Mouse (Mus musculus) telencephalon, adult 2 months (tissue): ENCODE data around the gene Sephs1.
"Not testable (repeated sequence)": the region's sequence is repeated elsewhere in the genome, so short reads cannot be mapped to it uniquely, and the experiment has no call there.

ENCODE experiments used
- DNase-seq: peaks from one replicate; pipeline ENCODE4 v3.0.0-alpha.2; 2011; ENCODE audit warnings: low read depth, low spot score

Gene Sephs1

DNA sequence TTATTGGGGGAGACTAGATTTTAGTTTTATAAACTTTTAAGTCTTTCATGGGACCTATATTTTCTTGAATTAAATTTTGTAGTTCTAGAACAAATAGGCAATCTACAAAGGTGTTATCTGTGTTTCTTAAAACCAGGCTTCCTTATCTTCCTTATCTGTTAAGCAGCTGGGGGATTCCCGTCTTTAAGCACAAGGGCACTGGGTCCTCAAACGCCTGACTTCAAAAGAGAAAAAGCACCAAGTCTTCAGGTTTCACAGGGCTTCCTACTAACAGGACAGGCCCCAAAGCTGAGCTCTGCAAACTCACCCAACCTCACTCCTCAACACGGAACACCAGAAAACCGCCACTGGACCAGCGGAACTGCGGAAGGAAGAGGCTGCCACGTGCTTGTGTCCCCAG is 26.6 kb downstream of the Sephs1 start:
- DNase-seq: no peak

DNA sequence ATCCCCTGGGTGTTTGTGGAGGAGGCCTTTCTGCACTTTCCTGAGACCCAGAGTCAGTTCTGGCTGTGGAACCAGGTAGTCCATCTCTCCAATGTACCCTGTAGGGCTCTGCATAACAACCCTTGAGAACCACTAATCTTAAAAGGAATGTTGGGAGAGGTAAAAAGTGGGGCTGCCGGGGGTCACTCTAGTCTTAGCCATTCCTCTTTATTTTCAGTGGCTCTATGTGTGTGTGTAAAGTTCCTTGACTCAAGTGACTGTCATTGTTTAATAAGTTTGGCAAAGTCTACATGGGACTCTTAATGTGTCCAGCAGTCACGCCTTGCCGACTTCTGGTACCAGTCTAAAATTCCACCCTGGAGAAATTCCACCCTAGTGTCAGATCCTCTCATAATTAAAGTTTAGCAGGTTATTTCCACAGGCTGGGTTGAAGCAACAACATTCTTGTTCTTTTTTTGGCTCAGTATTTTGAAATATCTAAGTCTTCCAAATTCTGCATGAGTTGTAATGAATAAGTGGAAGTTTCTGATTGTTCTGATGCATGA is 27.5 kb downstream of the Sephs1 start:
- DNase-seq: no peak

DNA sequence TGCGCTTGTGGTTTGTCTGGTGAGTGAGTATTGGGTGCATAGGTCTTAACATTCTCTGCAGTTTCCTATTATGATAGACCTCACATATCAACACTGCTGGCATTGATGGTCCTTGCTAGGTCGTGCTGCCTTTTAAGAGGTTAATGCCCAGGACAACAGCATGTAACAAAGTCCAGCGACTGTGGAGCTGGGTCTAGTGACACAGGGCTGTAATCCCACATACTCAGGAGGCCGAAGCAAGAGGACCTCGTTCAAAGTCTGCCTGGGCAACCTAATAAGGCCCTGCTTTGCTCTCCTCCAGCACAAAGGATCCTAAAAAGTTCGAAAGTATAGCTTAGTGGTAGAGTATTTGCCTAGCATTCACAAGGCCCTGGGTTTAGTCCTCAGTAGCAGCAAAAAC is 28.5 kb downstream of the Sephs1 start:
- no peak for DNase-seq

DNA sequence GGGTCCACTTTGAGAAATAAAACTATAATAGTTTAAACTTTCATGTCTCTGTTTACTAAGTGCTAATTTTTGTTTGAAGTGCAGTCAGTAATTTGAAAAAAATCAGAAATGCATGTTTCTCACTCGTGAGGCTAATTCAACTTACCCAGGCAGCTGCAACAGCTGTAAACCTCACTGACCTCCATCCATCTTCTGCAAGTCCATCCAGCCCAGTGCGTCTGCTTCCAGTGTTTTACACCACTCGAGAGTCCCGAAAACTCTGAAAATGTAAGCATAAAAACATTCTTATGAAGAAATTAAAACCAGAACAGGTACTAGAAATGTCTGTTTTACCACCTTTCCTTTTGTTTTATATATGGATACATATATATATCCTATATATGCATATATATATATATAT is 29.2 kb downstream of the Sephs1 start:
- DNase-seq: no peak

DNA sequence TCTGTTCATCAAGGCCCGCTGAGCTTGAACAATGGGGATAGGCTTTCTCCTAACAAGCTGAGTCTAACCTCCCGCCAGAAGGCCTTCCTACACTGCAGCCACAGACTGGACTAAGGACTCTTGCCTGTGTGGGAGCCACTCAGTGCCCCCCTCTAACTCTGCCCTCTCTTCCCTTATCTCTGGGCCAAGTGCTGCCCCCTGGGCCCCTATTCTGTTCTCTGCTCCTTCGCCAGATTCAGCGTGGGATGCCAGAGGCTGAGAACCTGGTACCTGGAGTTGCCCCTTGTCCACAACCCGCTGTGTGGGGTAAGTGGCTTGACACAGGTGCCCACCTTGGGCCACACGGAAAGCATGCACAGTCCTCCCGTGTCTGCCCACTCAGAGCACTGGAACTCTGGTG is 32.6 kb downstream of the Sephs1 start:
- no peak for DNase-seq

DNA sequence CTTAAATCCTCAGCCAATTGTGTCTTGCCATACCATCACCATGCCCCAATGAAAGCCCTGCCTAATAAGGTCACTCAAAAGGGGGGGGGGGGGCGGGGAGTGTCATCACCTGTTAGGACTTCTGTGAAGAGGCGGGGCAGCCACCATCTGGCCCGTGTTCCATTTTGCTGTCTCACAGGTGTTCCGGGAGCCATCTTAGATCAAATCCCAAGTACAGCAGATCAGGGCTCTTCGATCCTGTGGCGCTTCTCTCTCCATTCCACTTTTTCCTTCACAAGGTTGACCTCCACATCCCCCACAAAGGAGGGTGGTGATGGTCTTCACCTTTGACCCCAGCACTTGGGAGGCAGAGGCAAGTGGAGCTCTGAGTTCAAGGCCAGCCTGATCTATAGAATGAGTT is 34.7 kb downstream of the Sephs1 start:
- no peak for DNase-seq

DNA sequence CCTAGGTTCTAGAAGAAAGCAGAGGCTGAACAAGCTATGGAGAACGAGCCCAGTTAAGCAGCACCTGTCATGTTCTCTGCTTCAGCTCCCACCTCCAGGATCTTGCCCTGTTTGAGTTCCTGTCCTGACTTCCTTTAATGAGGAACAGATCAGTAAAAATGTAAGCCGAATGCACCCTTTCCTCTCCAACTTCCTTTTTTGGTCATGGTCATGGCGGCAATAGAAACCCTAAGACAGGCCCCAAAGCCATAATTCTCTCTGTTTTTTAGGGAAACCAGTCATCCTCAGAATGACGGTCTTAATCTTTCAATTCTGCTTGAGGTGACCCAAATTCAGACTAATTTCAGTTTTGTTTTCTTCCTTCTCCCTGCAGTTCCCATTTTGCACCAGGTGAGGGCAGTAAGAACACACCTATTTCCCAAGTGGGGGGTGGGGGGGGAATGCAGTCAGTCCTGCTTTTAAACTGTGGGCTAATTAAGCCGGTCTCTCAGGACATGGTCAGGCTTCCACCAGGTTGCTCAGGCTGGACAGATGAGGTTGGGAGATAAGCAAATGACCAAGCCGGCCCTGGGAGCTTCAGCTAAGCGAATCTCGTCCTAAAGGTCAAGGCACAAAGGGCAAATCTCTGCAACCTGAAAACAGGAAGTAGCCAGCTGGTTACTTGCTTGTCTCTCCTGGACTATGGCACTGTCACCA is 36.1 kb downstream of the Sephs1 start:
- DNase-seq: peak; percentile 38

DNA sequence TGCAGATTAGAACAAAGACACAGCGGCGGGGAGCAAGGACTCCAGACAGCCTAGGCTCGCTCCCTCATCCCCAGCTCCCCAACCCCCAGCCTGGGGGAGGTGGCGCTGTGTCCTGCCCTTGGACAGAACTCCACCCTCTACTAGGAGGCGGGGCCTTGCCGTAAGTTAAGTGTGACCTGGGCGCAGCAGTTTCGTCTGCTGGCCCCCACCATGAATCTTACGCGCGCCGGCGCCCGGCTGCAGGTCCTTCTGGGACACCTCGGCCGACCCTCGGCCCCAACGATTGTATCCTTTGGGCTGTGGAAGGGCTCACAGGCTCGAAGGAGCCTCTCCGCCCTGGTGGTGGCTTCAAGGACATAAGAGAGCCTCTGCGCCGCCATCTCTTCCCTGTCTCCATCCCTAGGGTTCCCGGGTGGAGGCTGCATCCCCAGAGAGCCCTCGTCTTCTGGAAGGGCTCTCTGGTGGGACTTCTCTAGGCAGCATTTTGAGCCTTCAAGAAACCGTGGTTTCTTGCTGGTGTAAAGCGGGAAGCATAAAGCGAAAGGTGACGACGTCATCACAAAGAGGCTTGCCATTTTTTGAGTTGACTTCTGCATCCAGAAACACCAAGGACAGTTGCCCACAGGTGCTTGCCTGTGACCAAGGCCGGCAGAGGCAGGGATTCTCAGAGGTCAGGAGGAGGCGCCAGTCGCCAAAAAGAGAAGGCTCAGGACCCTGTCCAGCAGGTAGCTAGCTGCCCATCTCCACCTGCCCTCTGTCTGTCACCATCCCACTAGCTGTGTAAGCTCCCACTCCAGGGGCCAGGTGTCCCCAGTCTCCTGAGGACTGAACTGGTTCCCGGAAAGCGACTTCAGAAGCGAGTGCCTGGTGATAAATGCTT is 37.7 kb downstream of the Sephs1 start, which contains the start of gene Phyh:
Phyh (plus strand) TSS at position 160 of the 880 bp plus-strand sequence.
- peak; percentile 58 for DNase-seq

DNA sequence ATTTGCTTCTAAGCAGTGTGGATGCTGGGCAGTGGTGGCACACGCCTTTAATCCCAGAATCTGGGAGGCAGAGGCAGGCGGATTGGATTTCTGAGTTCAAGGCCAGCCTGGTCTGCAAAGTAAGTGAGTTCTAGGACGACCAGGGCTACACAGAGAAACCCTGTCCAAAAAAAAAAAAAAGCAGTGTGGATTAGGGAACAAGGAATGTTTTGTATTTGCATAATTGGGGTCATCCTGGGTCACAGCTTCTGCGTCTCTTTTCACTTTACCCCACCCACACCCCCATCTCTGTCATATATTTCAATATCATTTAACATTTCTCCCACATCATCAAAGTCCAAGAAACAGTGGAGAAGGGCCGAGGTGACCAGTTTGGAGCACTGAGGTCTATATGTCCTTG is 39.7 kb downstream of the Sephs1 start:
- DNase-seq: no peak

DNA sequence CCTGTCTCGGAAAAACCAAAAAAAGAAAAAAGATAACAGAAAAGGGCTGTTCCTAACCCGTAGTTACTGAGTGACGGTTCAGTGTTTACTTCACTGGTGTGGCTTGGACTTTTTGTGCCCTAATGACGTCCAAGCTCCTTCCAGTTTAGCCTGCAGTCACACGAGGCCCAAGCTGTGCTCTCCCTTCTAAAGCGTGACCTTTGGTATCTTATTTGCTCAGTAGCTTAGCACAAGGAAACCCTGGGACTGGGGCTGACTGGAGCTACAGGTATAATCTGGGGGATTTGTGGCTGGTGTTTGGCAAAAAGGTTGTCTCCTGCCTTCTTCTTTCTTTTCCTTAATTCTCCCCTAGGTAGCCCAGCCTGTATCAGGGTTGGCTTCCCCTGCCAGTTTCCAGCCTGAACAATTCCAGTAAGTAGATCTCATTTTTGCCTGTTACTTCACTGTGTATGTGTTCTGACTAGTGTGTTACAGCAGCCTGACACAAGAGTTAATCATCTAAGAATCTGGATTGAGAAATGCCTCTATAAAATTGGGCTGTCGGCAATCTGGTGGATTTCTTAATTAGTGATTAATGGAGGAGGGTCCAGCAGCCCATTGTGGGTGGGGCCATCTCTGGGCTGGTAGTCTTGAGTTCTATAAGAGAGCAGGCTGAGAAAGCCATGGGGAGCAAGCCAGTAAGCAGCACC is 41.3 kb downstream of the Sephs1 start:
- no peak for DNase-seq

DNA sequence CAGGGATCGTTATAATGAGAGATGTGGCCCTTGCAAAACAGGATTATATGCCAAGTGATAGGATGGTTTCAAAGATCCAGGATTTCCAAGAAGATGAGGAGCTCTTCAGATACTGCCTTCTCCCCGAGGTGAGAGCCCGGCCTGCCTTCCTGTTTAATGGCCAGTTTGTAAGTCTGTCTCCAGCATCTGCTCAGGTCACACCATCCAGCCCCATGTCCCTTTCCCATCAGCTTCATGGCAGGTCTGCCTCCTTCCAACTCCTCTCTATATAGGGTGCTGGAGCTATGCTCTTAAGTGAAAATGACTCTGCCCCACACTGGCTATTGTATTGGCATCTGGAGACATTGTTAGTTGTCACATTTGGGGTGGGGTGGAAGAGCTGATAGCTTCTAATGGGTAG is 46.0 kb downstream of the Sephs1 start:
- DNase-seq: no peak

DNA sequence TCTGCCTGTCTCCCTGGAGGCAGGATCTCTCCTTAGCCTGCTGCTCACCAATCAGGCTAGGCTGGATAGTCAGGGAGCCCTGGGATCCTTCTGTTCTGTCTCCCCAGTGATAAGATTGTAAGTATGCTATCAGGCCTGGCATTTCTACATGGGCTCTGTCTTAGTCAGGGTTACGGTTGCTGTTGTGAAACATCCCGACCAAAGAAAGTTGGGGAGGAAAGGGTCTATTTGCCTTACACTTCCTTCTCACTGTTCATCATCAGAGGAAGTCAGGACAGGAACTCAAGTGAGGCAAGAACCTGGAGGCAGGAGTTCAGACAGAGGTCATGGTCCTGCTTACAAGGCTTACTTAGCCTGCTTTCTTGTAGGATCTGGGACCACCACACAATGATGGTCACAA is 47.9 kb downstream of the Sephs1 start:
- no peak for DNase-seq

DNA sequence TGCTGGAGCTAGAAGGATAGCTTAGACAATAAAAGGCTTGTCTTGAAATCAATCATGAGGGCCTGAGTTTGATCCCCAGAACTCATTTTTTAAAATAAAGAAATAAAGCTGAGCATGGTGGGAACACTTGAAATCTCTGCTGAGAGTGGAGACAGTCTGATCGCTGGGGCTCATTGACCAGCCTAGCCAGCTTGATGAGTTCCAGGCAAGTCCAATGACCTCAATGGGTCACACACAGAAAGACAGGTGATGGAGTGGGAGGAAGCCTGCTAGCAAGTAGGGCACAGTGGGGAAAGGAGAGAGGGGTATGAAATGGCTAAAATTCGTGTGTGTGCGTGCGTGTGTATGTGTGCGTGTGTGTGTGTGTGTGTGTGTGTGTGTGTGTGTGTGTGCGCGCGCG is 53.2 kb downstream of the Sephs1 start:
- no peak for DNase-seq

DNA sequence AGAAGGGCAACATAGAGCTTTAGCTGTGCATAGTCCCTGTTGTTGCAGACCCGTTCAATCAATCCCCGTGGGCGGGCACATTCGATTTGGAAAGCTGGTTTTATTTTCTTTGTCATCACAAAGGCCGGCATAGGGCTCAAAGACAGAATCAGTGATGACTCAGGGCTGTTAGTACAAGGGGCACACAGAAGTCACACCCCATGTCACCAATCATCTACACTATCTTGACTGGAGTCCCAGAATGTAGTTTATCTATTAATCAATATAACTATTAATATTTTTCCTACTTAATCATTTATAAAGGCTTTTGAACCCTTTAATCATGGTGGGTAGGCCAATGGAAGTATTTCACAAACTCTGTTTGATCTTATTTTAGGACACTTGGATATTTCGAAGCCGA is 56.6 kb downstream of the Sephs1 start:
- no peak for DNase-seq

DNA sequence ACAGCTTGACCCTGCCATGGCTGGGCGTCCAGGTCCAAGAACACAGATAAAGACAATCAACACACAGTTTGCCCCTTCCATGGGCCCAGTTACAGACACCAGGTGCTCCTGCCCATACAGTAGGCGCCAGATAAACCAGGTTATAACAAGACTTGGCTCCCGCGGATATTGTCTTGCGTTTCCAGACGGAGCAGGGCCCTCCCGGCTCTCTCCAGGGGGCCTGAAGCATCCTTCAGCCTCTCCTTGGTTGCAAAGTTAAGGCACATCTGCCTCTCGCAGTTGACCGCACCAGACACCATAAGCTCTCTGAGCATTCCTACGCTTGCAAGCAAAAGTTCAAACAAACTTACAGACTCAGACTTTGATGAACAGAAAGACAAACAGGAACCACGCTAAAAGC is 59.5 kb downstream of the Sephs1 start:
- DNase-seq: no peak

DNA sequence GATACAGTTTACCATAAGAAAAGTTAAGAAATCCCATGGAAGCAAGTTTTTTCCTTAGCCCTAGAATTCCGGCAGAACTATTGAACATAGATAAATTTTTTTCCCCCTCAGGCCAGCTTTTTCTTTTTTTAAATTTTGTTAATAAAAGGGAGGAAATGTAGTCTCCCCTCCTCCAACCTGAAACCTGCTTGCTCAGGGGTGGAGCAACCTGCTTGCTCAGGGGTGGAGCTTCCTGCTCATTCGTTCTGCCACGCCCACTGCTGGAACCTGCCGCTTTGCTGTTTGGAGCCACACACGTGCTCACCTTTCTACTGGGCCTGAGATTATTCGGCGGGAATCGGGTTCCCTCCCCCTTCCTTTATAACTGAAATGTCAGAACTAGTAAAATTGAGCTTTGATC is 68.3 kb downstream of the Sephs1 start:
- DNase-seq: not testable (repeated sequence)

DNA sequence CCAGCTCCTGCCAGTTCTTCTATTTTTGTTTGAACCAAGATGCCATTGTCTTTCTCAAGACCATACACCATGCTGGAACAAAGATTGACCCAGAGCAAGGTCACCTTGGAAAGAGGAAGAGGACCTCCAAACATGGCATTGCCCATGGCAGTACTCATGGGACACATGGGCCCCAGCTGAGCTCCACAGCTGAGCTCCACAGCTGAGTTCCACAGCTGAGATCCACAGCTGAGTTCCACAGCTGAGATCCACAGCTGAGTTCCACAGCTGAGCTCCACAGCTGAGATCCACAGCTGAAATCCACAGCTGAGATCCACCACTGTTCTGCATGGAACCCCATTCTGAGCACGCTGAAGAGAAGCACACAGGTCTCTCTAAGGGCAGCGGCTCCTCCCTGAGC is 69.6 kb downstream of the Sephs1 start:
- no peak for DNase-seq

DNA sequence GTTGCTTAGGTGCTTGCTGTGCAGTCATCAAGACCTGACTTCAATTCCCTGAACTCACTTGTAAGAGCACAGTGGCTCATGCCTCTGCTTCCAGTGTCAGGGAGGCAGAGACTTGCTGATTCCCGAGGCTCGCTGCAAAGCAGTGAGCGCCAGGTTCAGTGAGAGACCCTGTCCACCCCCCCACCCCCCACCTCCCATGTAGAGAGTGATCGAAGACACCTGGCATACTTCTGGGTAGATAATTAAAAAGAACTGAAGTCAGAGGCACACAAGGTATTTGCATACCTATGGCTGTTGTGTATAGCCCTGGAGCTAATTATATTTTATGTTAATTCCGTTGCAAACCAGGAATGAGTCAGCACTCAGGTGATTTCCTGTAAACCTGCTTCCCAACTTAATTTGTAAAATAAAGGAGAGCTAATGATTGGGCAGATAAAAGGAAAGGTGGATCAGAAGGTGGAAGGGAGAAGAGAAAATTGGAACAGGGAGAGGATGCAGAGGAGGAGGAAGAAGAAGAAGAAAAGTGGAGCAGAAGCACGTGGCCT is 72.9 kb downstream of the Sephs1 start:
- DNase-seq: no peak

DNA sequence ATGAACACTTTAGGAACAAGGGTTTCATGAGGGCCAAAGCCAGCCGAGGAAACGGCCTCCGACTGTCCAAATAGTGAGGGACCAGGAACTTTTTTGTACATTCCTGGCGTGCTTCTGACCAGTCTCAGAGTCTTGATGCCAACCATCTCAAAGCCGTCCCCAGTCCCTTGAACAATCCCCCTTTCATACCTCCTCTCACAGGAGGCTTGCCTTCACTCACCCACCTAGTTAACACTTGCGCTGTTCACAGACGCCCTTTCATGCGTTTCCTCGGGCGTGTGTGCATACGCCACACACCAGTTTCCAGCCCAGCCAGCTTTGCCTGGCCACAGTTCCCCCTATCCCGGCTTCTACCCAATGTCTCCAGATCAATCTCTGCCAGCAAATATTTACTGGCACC is 76.7 kb downstream of the Sephs1 start:
- no peak for DNase-seq
